Mouse (Mus musculus) heart, embryonic 12.5 days (tissue): ENCODE measurements around the gene Vps4b. TPM values are rescaled to one million over a fixed set of nuclear protein-coding genes. Genes with fewer than 3 reads are reported as not detected.

Experiments used
- ATAC-seq: fragments of 200-750 bp; cut with Nextera tagmentation; 2 replicates; pipeline ENCODE4 v1.8.0; 2017; ENCODE audit warnings: moderate TSS enrichment, moderate library complexity; ENCODE audit not compliant: insufficient number of reproducible peaks, low FRiP score
- H3K27ac ChIP-seq: fragments of 300-500 bp; sonication (generic); 2 replicates; pipeline ENCODE4 v1.5.1; 2016; ENCODE audit warnings: mild to moderate bottlenecking, moderate library complexity; ENCODE audit not compliant: poor library complexity, severe bottlenecking
- H3K27me3 ChIP-seq: fragments of 300-500 bp; sonication (generic); replicated peaks from 2 replicates; pipeline ENCODE4 v1.6.1; 2016; ENCODE audit warnings: mild to moderate bottlenecking, moderate library complexity
- H3K36me3 ChIP-seq: fragments of 300-500 bp; sonication (generic); 2 replicates; pipeline ENCODE4 v1.6.1; 2016; ENCODE audit warnings: mild to moderate bottlenecking, moderate library complexity
- H3K4me1 ChIP-seq: fragments of 300-500 bp; sonication (generic); replicated peaks from 2 replicates; pipeline ENCODE4 v1.6.1; 2016; ENCODE audit warnings: mild to moderate bottlenecking
- H3K4me2 ChIP-seq: fragments of 300-500 bp; sonication (generic); 2 replicates; pipeline ENCODE4 v1.6.1; 2016; ENCODE audit warnings: mild to moderate bottlenecking, moderate library complexity
- H3K4me3 ChIP-seq: fragments of 300-500 bp; sonication (generic); 2 replicates; pipeline ENCODE4 v1.5.1; 2016; ENCODE audit warnings: mild to moderate bottlenecking
- H3K9ac ChIP-seq: fragments of 300-500 bp; sonication (generic); 2 replicates; pipeline ENCODE4 v1.6.1; 2016; ENCODE audit warnings: mild to moderate bottlenecking, moderate library complexity
- H3K9me3 ChIP-seq: fragments of 300-500 bp; sonication (generic); replicated peaks from 2 replicates; pipeline ENCODE4 v1.6.1; 2016; ENCODE audit warnings: mild to moderate bottlenecking, moderate library complexity
- WGBS: fragments of 180-500 bp; shearing (Covaris S2); methylation state at CpG from one replicate; pipeline ENCODE4 v1.1.7; 2016; 5-methylcytosine and 5-hydroxymethylcytosine counted together
- polyA plus RNA-seq: library from polyadenylated mRNA; unstranded; fragments of >200 nt; fragmentation: Nextera tagmentation; extraction: Ambion mirVana; gene quantifications from 2 replicates; pipeline ENCODE4 v1.2.1, GENCODE M21; 2016

Vps4b gene
- polyA plus RNA-seq, 1 experiment from 2014 or later = 58.6 TPM

GRCm38 (mm10) chr1:106774896-106775295, 21.6 kb downstream of the Vps4b start:
- no peaks in the 10 kb centered on the region for H3K27me3 ChIP-seq
- H3K27ac ChIP-seq = no peak overlapping the region
- no peaks in the 10 kb centered on the region for H3K4me1 ChIP-seq
- WGBS = 84% methylated on average over 4 of the region's 4 CpGs
- H3K4me3 ChIP-seq = no peak overlapping the region
- H3K9me3 ChIP-seq = no peaks in the 10 kb centered on the region
- peaks cover 62% of the 10 kb centered on the region for H3K36me3 ChIP-seq
- no peak overlapping the region for H3K4me2 ChIP-seq
- no peak for ATAC-seq
- no peak overlapping the region for H3K9ac ChIP-seq

GRCm38 (mm10) chr1:106774092-106774491, 22.4 kb downstream of the Vps4b start:
- no peak overlapping the region for H3K9ac ChIP-seq
- WGBS = 79% methylated on average over 9 of the region's 9 CpGs

DNA sequence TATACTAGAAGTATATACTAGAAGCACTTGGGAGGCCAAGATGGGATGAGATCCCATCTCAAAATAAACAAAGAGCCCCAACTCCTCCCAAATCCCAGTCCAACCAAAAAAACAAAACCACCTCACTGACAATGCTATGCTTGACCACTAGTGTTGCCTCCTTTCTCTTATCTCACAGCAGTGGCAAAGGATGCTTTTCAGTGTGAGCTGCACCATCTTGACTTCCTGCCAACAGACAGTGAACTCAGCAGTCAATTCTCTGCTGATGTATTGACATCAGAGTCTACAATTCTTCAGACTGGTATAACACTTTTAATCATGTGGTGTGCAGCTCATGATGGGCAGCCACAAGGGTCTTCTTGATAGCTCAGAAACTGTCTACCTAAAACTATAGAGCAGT, 27.8 kb downstream of the Vps4b start:
- no peak overlapping the region for H3K9ac ChIP-seq
- ATAC-seq = no peak
- no peak overlapping the region for H3K4me3 ChIP-seq
- H3K27ac ChIP-seq = no peak overlapping the region
- no peaks in the 10 kb centered on the region for H3K4me1 ChIP-seq
- peaks cover 41% of the 10 kb centered on the region for H3K36me3 ChIP-seq
- H3K9me3 ChIP-seq = no peaks in the 10 kb centered on the region
- H3K4me2 ChIP-seq = no peak overlapping the region
- no peaks in the 10 kb centered on the region for H3K27me3 ChIP-seq

More at GRCm38 (mm10) chr1:106774092-106774491, 22.4 kb downstream of the Vps4b start:
- no peaks in the 10 kb centered on the region for H3K27me3 ChIP-seq
- H3K27ac ChIP-seq = no peak overlapping the region
- no peak for ATAC-seq
- H3K9me3 ChIP-seq = no peaks in the 10 kb centered on the region
- H3K4me3 ChIP-seq = no peak overlapping the region
- H3K36me3 ChIP-seq = peaks cover 56% of the 10 kb centered on the region
- H3K4me2 ChIP-seq = no peak overlapping the region
- H3K4me1 ChIP-seq = no peaks in the 10 kb centered on the region

DNA sequence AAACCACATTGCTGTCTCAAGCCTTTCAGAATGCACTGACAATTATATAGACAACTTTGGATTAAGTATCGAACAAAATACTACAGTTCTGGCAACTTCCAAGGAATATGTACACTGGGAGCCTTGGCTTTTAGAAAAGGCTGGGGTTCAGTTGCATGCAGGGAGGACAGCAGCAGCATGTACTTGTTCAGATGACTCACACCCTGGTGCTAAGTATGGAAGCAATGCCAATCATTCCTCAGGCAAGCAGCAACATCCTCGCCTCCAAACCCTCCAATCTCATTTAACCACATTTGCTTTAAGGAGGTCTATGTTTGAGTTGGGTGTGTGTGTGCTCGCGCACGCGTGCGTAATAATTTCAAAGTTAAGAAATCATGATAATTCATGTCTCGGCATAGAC, 30.8 kb downstream of the Vps4b start:
- 88% methylated on average over 8 of the region's 8 CpGs for WGBS
- peaks cover 32% of the 10 kb centered on the region for H3K36me3 ChIP-seq
- no peaks in the 10 kb centered on the region for H3K9me3 ChIP-seq
- no peak overlapping the region for H3K27ac ChIP-seq
- H3K4me1 ChIP-seq = no peaks in the 10 kb centered on the region
- no peak overlapping the region for H3K9ac ChIP-seq
- ATAC-seq = no peak
- H3K4me2 ChIP-seq = no peak overlapping the region
- no peak overlapping the region for H3K4me3 ChIP-seq
- no peaks in the 10 kb centered on the region for H3K27me3 ChIP-seq

GRCm38 (mm10) chr1:106764846-106765245, 31.7 kb downstream of the Vps4b start:
- Histone ChIP-seq H3K9me3 (no peaks in the 10 kb centered on the region), H3K36me3 (peaks cover 25% of the 10 kb centered on the region), H3K27ac (no peak overlapping the region), H3K4me3 (no peak overlapping the region), H3K4me1 (no peaks in the 10 kb centered on the region), H3K9ac (no peak overlapping the region), H3K27me3 (no peaks in the 10 kb centered on the region), H3K4me2 (no peak overlapping the region)
- 91% methylated on average over 2 of the region's 2 CpGs for WGBS
- ATAC-seq = no peak

- Histone ChIP-seq H3K9me3 (no peaks in the 10 kb centered on the region), H3K9ac (no peak overlapping the region), H3K4me3 (no peak overlapping the region), H3K27ac (no peak overlapping the region), H3K4me1 (no peaks in the 10 kb centered on the region), H3K36me3 (peaks cover 24% of the 10 kb centered on the region), H3K4me2 (no peak overlapping the region), H3K27me3 (no peaks in the 10 kb centered on the region)
- 92% methylated on average over 3 of the region's 3 CpGs for WGBS
- no peak for ATAC-seq
These were observed 32.2 kb downstream of the Vps4b start for GRCm38 (mm10) chr1:106764281-106764680.

DNA sequence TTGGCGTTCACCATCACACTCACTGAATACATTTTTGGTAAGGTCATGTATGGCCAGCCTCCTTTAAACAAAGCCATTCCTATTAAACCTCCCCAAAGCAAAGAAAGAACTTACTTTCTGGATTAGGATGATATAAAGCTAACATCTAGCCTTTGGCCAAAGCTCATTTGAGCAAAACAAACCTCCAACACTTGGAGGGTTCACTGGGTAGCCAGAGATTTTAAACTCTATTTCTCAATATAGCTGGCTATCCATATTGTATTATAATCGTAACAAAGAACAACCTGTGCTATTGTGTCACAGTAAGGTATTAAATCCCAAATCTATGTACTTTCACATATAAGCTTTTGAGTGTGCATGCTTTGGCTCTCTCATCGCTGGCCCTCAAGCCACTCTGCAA, 35.8 kb downstream of the Vps4b start:
- H3K36me3 ChIP-seq = peaks cover 5% of the 10 kb centered on the region; the same call in 1 of the 2 replicates
- peaks cover 11% of the 10 kb centered on the region for H3K4me1 ChIP-seq
- no peak overlapping the region for H3K4me2 ChIP-seq
- no peak overlapping the region for H3K4me3 ChIP-seq
- H3K27me3 ChIP-seq = no peaks in the 10 kb centered on the region
- H3K9ac ChIP-seq = no peak overlapping the region
- H3K9me3 ChIP-seq = no peaks in the 10 kb centered on the region
- H3K27ac ChIP-seq = no peak overlapping the region
- ATAC-seq = no peak
- 82% methylated on average over 3 of the region's 3 CpGs for WGBS

GRCm38 (mm10) chr1:106759572-106760435, 36.7 kb downstream of the Vps4b start, which contains the start of gene Kdsr:
Gene Kdsr, minus strand, starts transcription at chr1:106759727.
- H3K9ac ChIP-seq = peak within 1 kb of the TSS; percentile 81
- ATAC-seq = peak; percentile 98
- no peaks in the 10 kb centered on the region for H3K9me3 ChIP-seq
- peak within 1 kb of the TSS; percentile 96 for H3K4me2 ChIP-seq
- H3K27ac ChIP-seq = peak within 1 kb of the TSS; percentile 90
- H3K27me3 ChIP-seq = no peaks in the 10 kb centered on the region
- WGBS = 2% methylated on average over 51 of the region's 51 CpGs
- peak within 1 kb of the TSS; percentile 66 for H3K4me3 ChIP-seq
- peaks cover 7% of the 10 kb centered on the region; the same call in 1 of the 2 replicates for H3K36me3 ChIP-seq
- peaks cover 11% of the 10 kb centered on the region for H3K4me1 ChIP-seq

GRCm38 (mm10) chr1:106758734-106759571, 37.6 kb downstream of the Vps4b start:
- 3% methylated on average over 34 of the region's 34 CpGs for WGBS
- ATAC-seq = peak; percentile 69

DNA sequence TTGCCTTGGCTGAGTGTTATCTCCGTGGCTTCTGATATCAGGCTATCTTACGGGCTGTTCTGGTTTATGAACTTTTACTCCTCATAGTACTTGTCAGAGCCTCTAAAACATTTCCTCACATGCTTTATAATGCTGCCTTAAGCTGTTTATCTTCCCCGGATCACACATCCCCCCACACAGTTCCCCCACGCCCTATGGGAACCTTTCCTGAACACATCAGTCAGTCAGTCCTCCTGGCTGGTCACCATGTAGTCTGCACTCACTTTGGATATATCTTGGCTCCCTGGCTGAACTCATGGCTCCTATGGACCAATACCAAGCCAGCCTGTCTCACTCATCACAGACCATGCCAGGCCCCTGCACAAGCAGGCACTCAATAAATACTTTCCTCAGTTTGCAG, 39.9 kb downstream of the Vps4b start:
- no peak overlapping the region for H3K4me2 ChIP-seq
- no peaks in the 10 kb centered on the region for H3K27me3 ChIP-seq
- no peaks in the 10 kb centered on the region for H3K9me3 ChIP-seq
- peaks cover 9% of the 10 kb centered on the region; the same call in 1 of the 2 replicates for H3K36me3 ChIP-seq
- H3K9ac ChIP-seq = no peak overlapping the region
- H3K27ac ChIP-seq = no peak overlapping the region
- H3K4me3 ChIP-seq = no peak overlapping the region
- no peak for ATAC-seq
- peaks cover 11% of the 10 kb centered on the region for H3K4me1 ChIP-seq
- 54% methylated on average over 4 of the region's 4 CpGs for WGBS

More at GRCm38 (mm10) chr1:106758734-106759571, 37.6 kb downstream of the Vps4b start:
- Histone ChIP-seq H3K36me3 (peaks cover 9% of the 10 kb centered on the region; the same call in 1 of the 2 replicates), H3K4me1 (peaks cover 11% of the 10 kb centered on the region), H3K27me3 (no peaks in the 10 kb centered on the region), H3K4me3 (peak overlapping the region; percentile 66), H3K27ac (peak overlapping the region; percentile 82), H3K9ac (peak overlapping the region; percentile 81), H3K4me2 (peak overlapping the region; percentile 96), H3K9me3 (no peaks in the 10 kb centered on the region)

DNA sequence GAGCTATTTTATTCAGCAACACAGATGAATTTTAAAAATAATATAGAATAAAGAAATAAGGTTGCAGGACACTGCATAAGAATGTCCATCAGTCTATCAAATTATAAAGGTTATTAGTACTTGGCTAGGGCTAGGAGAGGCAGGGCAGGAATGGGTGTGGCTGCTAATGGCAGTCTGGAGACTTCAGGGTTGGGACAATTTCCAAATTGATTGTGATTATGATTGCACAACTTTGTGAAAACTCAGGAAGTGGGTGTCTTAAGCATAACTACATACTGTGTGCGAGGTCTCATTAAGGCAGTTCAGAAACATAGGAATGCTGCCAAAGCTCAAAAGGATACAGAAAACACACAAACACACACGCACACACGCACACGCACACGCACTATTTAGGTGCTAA, 44.5 kb downstream of the Vps4b start:
- no peaks in the 10 kb centered on the region for H3K9me3 ChIP-seq
- no peak overlapping the region for H3K4me2 ChIP-seq
- 95% methylated on average over 5 of the region's 5 CpGs for WGBS
- no peaks in the 10 kb centered on the region for H3K27me3 ChIP-seq
- no peaks in the 10 kb centered on the region for H3K4me1 ChIP-seq
- H3K36me3 ChIP-seq = peaks cover 23% of the 10 kb centered on the region
- H3K27ac ChIP-seq = no peak overlapping the region
- ATAC-seq = no peak
- no peak overlapping the region for H3K9ac ChIP-seq
- no peak overlapping the region for H3K4me3 ChIP-seq
